Mouse (Mus musculus) adipocyte (in vitro differentiated cells): Measurements from ENCODE around the gene Gmeb2.

Experiments used
- DNase-seq: peaks from one replicate; pipeline ENCODE4 v3.0.0-alpha.2; 2016; ENCODE audit warnings: low spot score

The Gmeb2 gene

GRCm38 (mm10) chr2:181287958-181288350 is at the start of gene Gmeb2:
TSS of gene Gmeb2 (minus strand) at chr2:181288035.
- peak; percentile 99 for DNase-seq

GRCm38 (mm10) chr2:181334023-181334422 is 46.2 kb upstream of the Gmeb2 start:
- peak; percentile 79 for DNase-seq

GRCm38 (mm10) chr2:181332542-181332941 is 44.7 kb upstream of the Gmeb2 start:
- DNase-seq: no peak

GRCm38 (mm10) chr2:181326098-181326497 is 38.3 kb upstream of the Gmeb2 start:
- peak; percentile 59 for DNase-seq

GRCm38 (mm10) chr2:181322136-181322535 is 34.3 kb upstream of the Gmeb2 start:
- DNase-seq: no peak

GRCm38 (mm10) chr2:181320103-181320499 is 32.3 kb upstream of the Gmeb2 start:
- no peak for DNase-seq

GRCm38 (mm10) chr2:181319248-181320102 is 31.6 kb upstream of the Gmeb2 start, which contains the start of gene Rtel1:
TSS of gene Rtel1 (plus strand) at chr2:181319739.
- DNase-seq: peak; percentile 90

GRCm38 (mm10) chr2:181314080-181314810 is 26.4 kb upstream of the Gmeb2 start, which contains the start of gene Stmn3:
TSS of gene Stmn3 (minus strand) at chr2:181314500.
- DNase-seq: no peak

- no peak for DNase-seq
These were observed 25.7 kb upstream of the Gmeb2 start for GRCm38 (mm10) chr2:181313344-181314079.

GRCm38 (mm10) chr2:181313006-181313343 is 25.1 kb upstream of the Gmeb2 start:
- no peak for DNase-seq

- DNase-seq: no peak
These were observed 24.6 kb upstream of the Gmeb2 start for GRCm38 (mm10) chr2:181312435-181312834.

GRCm38 (mm10) chr2:181307144-181307804 is 19.4 kb upstream of the Gmeb2 start:
- DNase-seq: no peak

- no peak for DNase-seq
These were observed 17.1 kb upstream of the Gmeb2 start for GRCm38 (mm10) chr2:181304944-181305343.

GRCm38 (mm10) chr2:181302041-181302440 is 14.2 kb upstream of the Gmeb2 start:
- peak; percentile 55 for DNase-seq

- no peak for DNase-seq
These were observed 3.1 kb upstream of the Gmeb2 start for GRCm38 (mm10) chr2:181290937-181291336.

- DNase-seq: peak; percentile 49
These were observed 856 bp upstream of the Gmeb2 start for GRCm38 (mm10) chr2:181288691-181289090.

- peak; percentile 71 for DNase-seq
These were observed 387 bp downstream of the Gmeb2 start for GRCm38 (mm10) chr2:181287338-181287957.

GRCm38 (mm10) chr2:181286629-181287337 is 1.1 kb downstream of the Gmeb2 start:
- DNase-seq: peak; percentile 20

- peak; percentile 30 for DNase-seq
These were observed 7.9 kb downstream of the Gmeb2 start for GRCm38 (mm10) chr2:181279968-181280367.

- DNase-seq: no peak
These were observed 10.0 kb downstream of the Gmeb2 start for GRCm38 (mm10) chr2:181277866-181278265.

- peak; percentile 67 for DNase-seq
These were observed 11.1 kb downstream of the Gmeb2 start for GRCm38 (mm10) chr2:181276766-181277165.
